Mouse (Mus musculus) ES-E14 (cell line): ENCODE data around the gene Cyp19a1.

Experiments used
- CHD2 ChIP-seq: IDR thresholded peaks from 2 replicates; pipeline ENCODE4 v1.6.1; 2014; ENCODE audit warnings: mild to moderate bottlenecking, low read depth, low read length, inconsistent platforms
- HCFC1 ChIP-seq: IDR thresholded peaks from 2 replicates; pipeline ENCODE4 v1.6.1; 2012; ENCODE audit warnings: low read length, inconsistent platforms, borderline replicate concordance; ENCODE audit not compliant: insufficient read depth
- MAFK ChIP-seq: IDR thresholded peaks from 2 replicates; pipeline ENCODE4 v1.6.1; 2014; ENCODE audit warnings: mild to moderate bottlenecking, low read depth, low read length, inconsistent platforms; ENCODE audit not compliant: insufficient read depth
- ZNF384 ChIP-seq: IDR thresholded peaks from 2 replicates; pipeline ENCODE4 v1.6.1; 2012; ENCODE audit warnings: low read depth, low read length, inconsistent platforms

GRCm38 (mm10) chr9:54270889-54271288 lies 3.0 kb upstream of the Cyp19a1 start:
- no peak for TF ChIP-seq HCFC1
- TF ChIP-seq MAFK = no peak
- TF ChIP-seq CHD2 = no peak
- no peak for TF ChIP-seq ZNF384
